Mouse (Mus musculus): ENCODE measurements around the gene Obp2b. TPM values are rescaled to one million over a fixed set of nuclear protein-coding genes. Genes with fewer than 3 reads are reported as not detected.

Obp2b gene
- total RNA-seq (2023), result not detected

DNA sequence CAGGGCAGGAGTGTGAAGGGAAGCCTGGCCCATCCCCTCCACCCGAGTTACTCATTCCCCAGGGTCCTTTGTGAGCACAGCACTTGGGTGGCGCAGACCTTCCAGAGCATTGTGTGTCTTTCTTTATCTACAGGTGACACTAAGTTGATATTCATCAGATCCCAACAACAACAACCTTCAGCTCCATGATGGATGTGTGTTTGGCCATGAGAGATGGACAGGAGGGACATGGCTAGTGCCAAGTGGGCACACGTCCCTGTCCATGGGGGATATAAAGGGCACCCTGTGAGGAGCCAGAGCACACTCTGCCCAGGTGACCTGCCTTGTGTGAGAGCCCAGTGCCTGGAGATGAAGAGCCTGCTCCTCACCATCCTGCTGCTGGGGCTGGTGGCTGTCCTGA lies at the start of gene Obp2b:
Gene Obp2b, plus strand, starts transcription at position 301 of the 400 bp plus-strand sequence.

DNA sequence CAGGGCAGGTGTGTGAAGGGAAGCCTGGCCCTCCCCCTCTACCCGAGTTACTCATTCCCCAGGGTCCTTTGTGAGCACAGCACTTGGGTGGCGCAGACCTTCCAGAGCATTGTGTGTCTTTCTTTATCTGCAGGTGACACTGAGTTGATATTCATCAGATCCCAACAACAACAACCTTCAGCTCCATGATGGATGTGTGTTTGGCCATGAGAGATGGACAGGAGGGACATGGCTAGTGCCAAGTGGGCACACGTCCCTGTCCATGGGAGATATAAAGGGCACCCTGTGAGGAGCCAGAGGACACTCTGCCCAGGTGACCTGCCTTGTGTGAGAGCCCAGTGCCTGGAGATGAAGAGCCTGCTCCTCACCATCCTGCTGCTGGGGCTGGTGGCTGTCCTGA lies 37.1 kb upstream of the Obp2b start, which contains the start of gene Obp2a:
Gene Obp2a, plus strand, starts transcription at position 301 of the 400 bp plus-strand sequence.

DNA sequence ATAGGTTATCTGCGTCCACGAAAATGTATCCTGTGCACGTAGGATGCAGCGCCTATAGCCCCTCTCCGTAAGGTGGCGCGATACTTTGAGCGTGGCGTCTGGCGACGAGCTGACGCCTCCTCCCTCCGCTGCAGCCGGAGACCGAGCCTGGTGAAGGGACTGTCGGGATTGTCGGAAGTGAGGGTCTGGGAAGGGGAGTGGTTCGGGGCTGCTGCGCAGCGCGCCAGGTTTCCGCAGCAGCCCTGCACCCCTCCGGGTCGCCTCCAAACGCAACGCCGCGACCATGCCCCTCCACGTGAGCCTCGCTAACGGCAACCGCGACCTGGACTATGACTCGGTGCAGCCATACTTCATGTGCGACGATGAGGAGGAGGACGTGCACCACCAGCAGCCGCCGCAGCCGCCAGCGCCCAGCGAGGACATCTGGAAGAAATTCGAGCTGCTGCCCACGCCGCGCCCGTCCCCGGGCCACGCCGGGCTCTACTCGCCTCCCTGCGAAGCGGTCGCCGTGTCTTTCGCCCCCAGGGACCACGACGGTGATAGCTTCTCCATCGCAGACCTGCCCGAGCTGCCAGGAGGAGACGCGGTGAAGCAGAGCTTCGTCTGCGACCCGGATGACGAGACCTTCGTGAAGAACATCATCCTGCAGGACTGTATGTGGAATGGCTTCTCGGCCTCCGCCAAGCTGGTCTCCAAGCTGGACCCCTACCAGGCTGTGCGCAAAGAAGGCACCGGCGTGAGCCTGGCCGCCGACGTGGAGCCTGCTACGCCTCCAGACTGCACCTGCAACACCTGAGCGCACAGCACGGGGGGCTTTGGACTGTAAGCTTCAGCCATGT lies 29.9 kb upstream of the Obp2b start, which contains the start of gene Bmyc:
Gene Bmyc, plus strand, starts transcription at position 97 of the 839 bp plus-strand sequence.

DNA sequence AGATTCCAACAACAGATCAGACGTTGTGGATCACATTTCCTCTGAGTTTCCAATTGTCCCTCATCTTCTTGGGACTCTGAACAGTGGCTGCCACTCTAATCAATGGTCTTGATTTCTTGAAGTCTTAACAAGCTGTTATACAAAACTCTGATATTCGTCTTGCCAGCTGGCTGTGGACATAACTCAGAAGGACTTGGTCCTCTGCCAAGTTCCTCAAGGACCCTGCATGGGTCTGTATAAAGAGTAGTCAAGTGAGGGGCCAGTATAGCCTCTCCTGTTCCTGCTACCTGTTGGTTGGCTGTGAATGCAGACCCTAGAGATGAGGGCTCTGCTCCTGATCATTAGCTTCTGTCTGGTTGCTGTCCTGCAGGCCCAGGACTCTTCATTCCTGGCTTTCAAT lies 28.5 kb downstream of the Obp2b start, which contains the start of gene Lcn3:
Gene Lcn3, plus strand, starts transcription at position 301 of the 400 bp plus-strand sequence.

DNA sequence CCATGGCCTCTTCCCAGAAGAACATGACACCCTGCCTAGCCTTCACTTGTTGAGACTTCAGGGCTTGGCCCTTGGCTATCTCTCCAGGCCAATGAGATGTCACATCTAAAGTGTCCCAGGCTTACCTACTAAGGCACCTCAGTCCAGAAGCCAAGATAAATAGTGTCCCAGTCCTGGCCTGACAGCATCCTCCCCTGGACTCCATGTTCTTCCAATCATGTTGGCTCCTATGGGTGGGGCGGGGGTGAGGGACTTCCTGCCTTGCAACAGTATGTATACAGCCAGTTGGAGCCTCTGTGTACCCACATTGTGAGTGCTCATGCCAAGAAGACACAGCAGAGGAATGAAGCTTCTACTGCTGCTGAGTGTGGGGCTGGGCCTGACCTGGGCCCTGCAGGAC lies 39.9 kb downstream of the Obp2b start, which contains the start of gene Lcn11:
Gene Lcn11, plus strand, starts transcription at position 301 of the 400 bp plus-strand sequence.

DNA sequence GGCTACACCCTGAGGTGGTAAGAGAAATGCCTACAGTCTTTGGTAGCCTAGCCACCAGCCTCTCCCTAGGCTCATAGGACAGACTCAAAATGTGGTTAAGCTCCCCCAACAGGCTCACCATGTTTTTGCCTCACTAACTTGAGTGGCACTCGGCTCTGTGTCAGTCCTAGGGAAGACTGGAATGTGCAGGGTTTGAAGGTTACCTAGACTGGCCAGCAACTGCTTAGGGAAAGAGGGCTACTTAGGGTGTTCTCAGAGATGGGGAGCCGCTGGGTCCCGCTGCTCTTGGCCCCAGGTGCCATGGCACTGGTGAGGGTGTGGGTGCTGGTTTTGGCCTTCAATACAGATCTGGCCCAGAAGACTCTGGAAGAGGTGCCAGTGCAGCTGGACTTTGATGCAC lies 45.1 kb downstream of the Obp2b start, which contains the start of gene Gm13539:
Gene Gm13539, plus strand, starts transcription at position 301 of the 400 bp plus-strand sequence.

Other genes starting within 250 kb of the Obp2b start
- not detected for gene Lcn12, start 243.1 kb upstream of the Obp2b start, total RNA-seq (2023)
- 61.4 TPM for gene Fbxw5, start 236.3 kb upstream of the Obp2b start, total RNA-seq (2023)
- gene C8g, start 235.3 kb upstream of the Obp2b start, total RNA-seq (2023), result 0.50 TPM
- gene Traf2, start 190.1 kb upstream of the Obp2b start, total RNA-seq (2023), result 35.1 TPM
- 98.0 TPM for gene Edf1, start 179.2 kb upstream of the Obp2b start, total RNA-seq (2023)
- 2.7 TPM for gene Mamdc4, start 162.2 kb upstream of the Obp2b start, total RNA-seq (2023)
- 25.7 TPM for gene Phpt1, start 161.8 kb upstream of the Obp2b start, total RNA-seq (2023)
- gene Ajm1, start 155.3 kb upstream of the Obp2b start, total RNA-seq (2023), result 0.38 TPM
- 100 TPM for gene Rabl6, start 128.5 kb upstream of the Obp2b start, total RNA-seq (2023)
- not detected for gene Ccdc183, start 119.3 kb upstream of the Obp2b start, total RNA-seq (2023)
- gene Tmem141, start 115.0 kb upstream of the Obp2b start, total RNA-seq (2023), result 0.79 TPM
- 7.5 TPM for gene Fcna, start 109.0 kb upstream of the Obp2b start, total RNA-seq (2023)
- gene Lcn8, start 83.9 kb upstream of the Obp2b start, total RNA-seq (2023), result not detected
- gene Lcn5, start 79.1 kb upstream of the Obp2b start, total RNA-seq (2023), result not detected
- not detected for gene Lcn6, start 60.2 kb upstream of the Obp2b start, total RNA-seq (2023)
- not detected for gene Lcn10, start 54.3 kb upstream of the Obp2b start, total RNA-seq (2023)
- not detected for gene Obp2a, start 37.0 kb upstream of the Obp2b start, total RNA-seq (2023)
- gene Bmyc, start 30.3 kb upstream of the Obp2b start, total RNA-seq (2023), result 15.2 TPM
- not detected for gene Lcn3, start 28.6 kb downstream of the Obp2b start, total RNA-seq (2023)
- gene Lcn11, start 40.0 kb downstream of the Obp2b start, total RNA-seq (2023), result not detected
- gene Gm13539, start 45.2 kb downstream of the Obp2b start, total RNA-seq (2023), result not detected
- gene Glt6d1, start 78.8 kb downstream of the Obp2b start, total RNA-seq (2023), result not detected
- gene Lcn9, start 86.1 kb downstream of the Obp2b start, total RNA-seq (2023), result not detected
- gene Sohlh1, start 110.2 kb downstream of the Obp2b start, total RNA-seq (2023), result not detected
- gene Kcnt1, start 126.7 kb downstream of the Obp2b start, total RNA-seq (2023), result not detected
- gene Camsap1, start 246.3 kb downstream of the Obp2b start, total RNA-seq (2023), result 47.2 TPM